Mouse (Mus musculus) gastrocnemius, adult 2 months (tissue): ENCODE results near the gene Trak2. TPM values are rescaled to one million over a fixed set of nuclear protein-coding genes. Genes with fewer than 3 reads are reported as not detected.
A peak's percentile ranks its signal among the peaks of the same experiment; 100 is the strongest.

ENCODE experiments used
- DNase-seq: peaks from one replicate; pipeline ENCODE4 v3.0.0; 2022
- H3K27ac ChIP-seq: fragments of 200-600 bp; 2 replicates; pipeline ENCODE4 v1.8.1; 2022; ENCODE audit warnings: mild to moderate bottlenecking
- H3K4me3 ChIP-seq: fragments of 200-600 bp; 2 replicates; pipeline ENCODE4 v1.8.1; 2022; ENCODE audit warnings: mild to moderate bottlenecking, moderate library complexity
- CTCF ChIP-seq: fragments of 200-600 bp; IDR thresholded peaks from 2 replicates; pipeline ENCODE4 v1.8.1; 2022; ENCODE audit warnings: antibody characterized with exemption, mild to moderate bottlenecking, moderate library complexity
- intact Hi-C: fragments of 180-260 bp; cut with DNase I; formaldehyde crosslinking; loops from one replicate; pipeline ENCODE4 v1.15.1; 2025
- total RNA-seq, 2 experiments: library from RNA; stranded (reverse); gene quantifications; 2 replicates each; pipeline ENCODE4 v1.2.3; 2021

Gene Trak2
- total RNA-seq, 2 experiments from 2014 or later = 72.9 to 83.5 TPM

- peak; percentile 38 for DNase-seq
- Histone ChIP-seq H3K4me3 (no peak overlapping the region), H3K27ac (peak overlapping the region; percentile 71)
- TF ChIP-seq CTCF = no peak
- intact Hi-C loops = no loop called here
Measured at GRCm38 (mm10) chr1:58951841-58952240, 21.4 kb downstream of the Trak2 start.

GRCm38 (mm10) chr1:58950899-58951648 is 22.2 kb downstream of the Trak2 start:
- intact Hi-C loops = no loop called here
- TF ChIP-seq CTCF = no peak

GRCm38 (mm10) chr1:58949561-58950106 is 23.6 kb downstream of the Trak2 start:
- TF ChIP-seq CTCF = no peak
- intact Hi-C loops = no loop called here
- DNase-seq = no peak
- Histone ChIP-seq H3K4me3 (no peak overlapping the region), H3K27ac (peak overlapping the region; percentile 71)

More at GRCm38 (mm10) chr1:58950899-58951648, 22.2 kb downstream of the Trak2 start:
- Histone ChIP-seq H3K4me3 (0 out of 2 replicates have a peak overlapping the region, but pooled peaks have one; percentile 7), H3K27ac (peak overlapping the region; percentile 71)
- peak; percentile 68 for DNase-seq

GRCm38 (mm10) chr1:58946718-58947117 is 26.5 kb downstream of the Trak2 start:
- TF ChIP-seq CTCF = no peak
- DNase-seq = peak; percentile 29
- Histone ChIP-seq H3K27ac (peak overlapping the region; percentile 38; the same call in 1 of the 2 replicates), H3K4me3 (no peak overlapping the region)
- intact Hi-C loops = no loop called here

- Histone ChIP-seq H3K4me3 (no peak overlapping the region), H3K27ac (peak overlapping the region; percentile 38; the same call in 1 of the 2 replicates)
- no peak for TF ChIP-seq CTCF
- no peak for DNase-seq
- intact Hi-C loops = no loop called here
Measured at GRCm38 (mm10) chr1:58945960-58946670, 27.1 kb downstream of the Trak2 start.

- H3K27ac ChIP-seq = peak overlapping the region; percentile 38; the same call in 1 of the 2 replicates
- TF ChIP-seq CTCF = no peak
- intact Hi-C loops = no loop called here
- DNase-seq = no peak
- H3K4me3 ChIP-seq = no peak overlapping the region
Measured at GRCm38 (mm10) chr1:58945523-58945922, 27.7 kb downstream of the Trak2 start.

GRCm38 (mm10) chr1:58937606-58938099 is 35.6 kb downstream of the Trak2 start:
- Histone ChIP-seq H3K4me3 (no peak overlapping the region), H3K27ac (peak overlapping the region; percentile 20; the same call in 1 of the 2 replicates)
- DNase-seq = no peak
- intact Hi-C loops = no loop called here
- TF ChIP-seq CTCF = no peak

GRCm38 (mm10) chr1:58936746-58937605 is 36.3 kb downstream of the Trak2 start:
- Histone ChIP-seq H3K27ac (peak overlapping the region; percentile 43; the same call in 1 of the 2 replicates), H3K4me3 (no peak overlapping the region)
- intact Hi-C loops = no loop called here
- DNase-seq = no peak
- TF ChIP-seq CTCF = no peak

GRCm38 (mm10) chr1:58926664-58927063 is 46.6 kb downstream of the Trak2 start:
- TF ChIP-seq CTCF = no peak
- DNase-seq = no peak
- Histone ChIP-seq H3K27ac (no peak overlapping the region), H3K4me3 (no peak overlapping the region)
- intact Hi-C loops = no loop called here

- no peak for DNase-seq
- Histone ChIP-seq H3K4me3 (no peak overlapping the region), H3K27ac (no peak overlapping the region)
- intact Hi-C loops = loop anchor here (5.0 kb wide), 1 partner anchor 65 kb away; no protein-coding TSS in a partner anchor
- no peak for TF ChIP-seq CTCF
Measured at GRCm38 (mm10) chr1:58917566-58917965, 55.7 kb downstream of the Trak2 start.

GRCm38 (mm10) chr1:58909636-58910272 is 63.5 kb downstream of the Trak2 start:
- H3K27ac ChIP-seq = no peak overlapping the region
- DNase-seq = no peak
- intact Hi-C loops = no loop called here

GRCm38 (mm10) chr1:58903681-58904080 is 69.5 kb downstream of the Trak2 start:
- Histone ChIP-seq H3K4me3 (no peak overlapping the region), H3K27ac (no peak overlapping the region)
- no peak for TF ChIP-seq CTCF
- intact Hi-C loops = loop anchor here (5.0 kb wide), 1 partner anchor 131 kb away; no protein-coding TSS in a partner anchor
- no peak for DNase-seq

More at GRCm38 (mm10) chr1:58909636-58910272, 63.5 kb downstream of the Trak2 start:
- no peak for TF ChIP-seq CTCF
- no peak overlapping the region for H3K4me3 ChIP-seq
